Mouse (Mus musculus): ENCODE results near the gene Arsb.

Arsb gene

DNA sequence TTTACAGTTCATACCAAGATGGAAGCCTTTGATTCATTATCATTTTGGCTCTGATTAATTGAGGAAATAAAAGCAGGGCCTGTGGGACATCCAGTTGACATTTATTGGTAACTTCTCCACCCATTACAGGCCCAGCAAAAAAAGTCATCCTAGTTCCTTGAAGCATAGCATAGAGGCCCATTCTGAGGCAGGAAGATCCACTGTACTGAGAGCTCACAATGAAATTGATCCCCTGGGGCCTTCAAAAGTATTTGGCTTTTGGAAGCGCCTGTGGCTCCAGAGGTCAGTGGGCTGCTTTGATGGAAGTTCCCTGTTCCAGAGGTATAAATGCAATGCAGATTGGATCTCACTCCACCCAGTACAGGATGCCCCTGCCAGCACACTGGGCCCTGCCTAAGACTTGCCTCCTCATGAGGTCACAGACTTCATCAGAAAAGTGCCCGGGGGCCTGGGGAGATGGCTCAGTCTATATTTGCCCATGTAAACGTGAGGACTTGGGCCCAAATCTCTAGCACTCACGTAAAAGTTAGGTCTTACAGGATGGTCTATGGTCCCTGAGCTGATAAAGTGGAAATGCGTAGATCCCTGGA is 141.0 kb downstream of the Arsb start:
- TF ChIP-seq GATA4 (IDR thresholded peaks at IDR 0.05; ENCODE audit: insufficient replicate concordance, low read length), result no peak

DNA sequence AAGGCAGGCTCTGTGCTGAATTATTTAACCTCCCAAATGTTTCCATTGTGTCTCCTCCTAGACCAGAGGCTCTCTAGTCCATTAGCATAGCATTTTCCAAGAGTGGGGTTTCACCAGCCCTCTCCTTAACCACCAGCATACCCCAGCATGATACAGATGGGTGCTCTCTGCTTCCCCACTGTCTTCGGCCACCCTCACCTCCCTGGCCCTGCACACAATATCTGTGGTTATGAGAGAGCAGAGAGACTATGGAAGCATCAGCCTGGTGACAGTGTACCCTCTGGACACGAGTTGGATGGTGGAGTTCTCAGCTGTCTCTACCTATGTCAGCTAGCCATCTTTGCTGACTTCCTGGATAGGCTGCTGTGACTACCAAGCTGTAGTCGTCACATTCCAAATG is 142.8 kb downstream of the Arsb start:
- TF ChIP-seq GATA4 (IDR thresholded peaks at IDR 0.05; ENCODE audit: insufficient replicate concordance, low read length), result no peak

DNA sequence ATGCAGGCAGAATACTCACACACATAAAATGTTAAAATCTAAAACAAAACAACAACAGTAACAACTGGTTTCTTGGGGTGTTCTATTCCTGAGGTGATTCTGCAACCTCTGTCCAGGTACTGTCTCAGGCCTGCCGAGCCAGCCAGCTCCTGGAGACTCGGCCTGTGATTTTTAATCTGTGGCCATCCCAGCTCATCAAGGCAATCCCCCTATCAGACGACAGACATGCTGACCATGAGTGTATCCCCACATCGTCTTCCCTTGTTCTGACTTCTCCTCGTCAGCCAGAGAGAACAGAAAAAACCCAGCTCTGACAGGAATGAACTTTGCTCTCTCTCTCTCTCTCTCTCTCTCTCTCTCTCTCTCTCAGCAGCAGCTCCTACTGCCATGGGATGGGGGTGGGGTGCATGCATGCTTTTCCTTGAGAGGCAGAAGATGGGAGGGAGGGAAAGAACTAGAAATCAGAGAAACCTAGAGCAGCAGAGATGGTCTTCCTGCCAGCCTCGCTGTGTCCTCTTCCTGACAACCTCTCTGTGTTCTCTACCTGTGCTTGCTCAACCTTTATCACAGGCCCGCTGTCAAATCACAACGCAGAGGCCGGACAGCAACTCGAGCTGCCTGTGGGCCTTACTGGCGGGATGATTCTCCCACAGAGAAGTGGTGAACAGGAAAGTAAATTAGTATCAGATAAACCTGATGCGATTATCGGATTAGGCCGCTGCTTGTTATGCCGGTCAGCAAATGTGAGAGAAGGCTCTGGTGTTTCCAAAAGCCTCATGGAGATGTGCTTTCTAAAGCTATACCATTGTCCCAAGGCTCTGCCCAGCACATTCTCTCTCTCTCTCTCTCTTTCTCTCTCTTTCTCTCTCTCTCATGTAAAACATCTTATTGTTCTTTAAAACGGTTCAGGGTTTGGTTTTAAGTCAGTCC is 144.5 kb downstream of the Arsb start:
- no peak for TF ChIP-seq GATA4 (IDR thresholded peaks at IDR 0.05; ENCODE audit: insufficient replicate concordance, low read length)

DNA sequence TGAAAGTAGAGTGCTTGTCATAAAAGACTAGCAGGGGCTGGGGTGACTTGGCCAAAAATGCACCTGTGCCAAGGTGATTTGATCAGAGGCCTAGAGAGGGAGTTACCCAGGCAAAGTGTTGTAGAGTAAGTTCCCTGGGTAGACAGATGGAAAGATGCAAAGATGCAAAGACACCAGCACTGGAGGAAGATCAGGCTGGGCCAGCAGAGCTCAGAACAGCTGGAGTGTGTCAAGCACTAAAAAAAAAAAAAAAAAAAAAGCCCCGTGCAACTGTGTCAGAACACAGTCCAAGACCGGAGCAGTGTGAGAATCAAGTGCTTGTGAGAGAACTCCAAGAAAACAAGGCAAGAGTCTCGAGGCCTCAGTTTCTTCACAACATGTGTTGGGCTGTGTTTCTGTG is 148.1 kb downstream of the Arsb start:
- no peak for TF ChIP-seq GATA4 (IDR thresholded peaks at IDR 0.05; ENCODE audit: insufficient replicate concordance, low read length)

DNA sequence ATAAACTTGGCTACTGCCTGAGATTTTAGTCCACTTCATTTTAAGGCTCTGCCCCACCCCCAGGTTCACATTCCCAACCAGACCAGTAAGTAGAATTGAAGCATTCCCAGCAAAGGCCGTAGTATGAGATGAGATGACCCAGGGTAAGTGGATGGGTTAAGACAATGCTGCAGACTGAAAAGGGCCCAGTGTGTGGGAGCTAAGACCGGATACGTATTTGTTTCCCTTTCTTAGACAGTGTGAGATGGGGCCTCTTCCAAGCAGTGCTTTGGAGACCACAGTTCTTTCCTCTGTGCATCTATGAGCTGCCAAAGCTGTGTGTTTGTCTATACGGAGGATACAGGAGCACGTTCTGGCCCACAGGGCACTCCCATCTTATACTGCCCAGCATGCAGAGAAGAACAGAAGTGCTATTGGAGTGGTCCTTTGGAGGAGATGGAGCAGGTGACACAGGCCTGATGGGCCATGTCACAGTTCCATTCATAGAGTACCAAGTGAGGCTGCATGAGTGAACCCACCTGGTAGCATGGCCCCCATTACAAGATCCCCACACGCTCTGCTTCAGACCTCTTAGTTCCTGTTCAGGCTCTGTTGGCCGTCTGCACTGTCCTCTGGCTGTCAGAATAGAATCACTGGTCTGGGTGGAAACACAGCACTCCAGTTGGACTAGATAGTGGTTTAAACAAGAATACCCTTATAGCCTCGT is 148.8 kb downstream of the Arsb start:
- TF ChIP-seq GATA4 (IDR thresholded peaks at IDR 0.05; ENCODE audit: insufficient replicate concordance, low read length), result no peak

DNA sequence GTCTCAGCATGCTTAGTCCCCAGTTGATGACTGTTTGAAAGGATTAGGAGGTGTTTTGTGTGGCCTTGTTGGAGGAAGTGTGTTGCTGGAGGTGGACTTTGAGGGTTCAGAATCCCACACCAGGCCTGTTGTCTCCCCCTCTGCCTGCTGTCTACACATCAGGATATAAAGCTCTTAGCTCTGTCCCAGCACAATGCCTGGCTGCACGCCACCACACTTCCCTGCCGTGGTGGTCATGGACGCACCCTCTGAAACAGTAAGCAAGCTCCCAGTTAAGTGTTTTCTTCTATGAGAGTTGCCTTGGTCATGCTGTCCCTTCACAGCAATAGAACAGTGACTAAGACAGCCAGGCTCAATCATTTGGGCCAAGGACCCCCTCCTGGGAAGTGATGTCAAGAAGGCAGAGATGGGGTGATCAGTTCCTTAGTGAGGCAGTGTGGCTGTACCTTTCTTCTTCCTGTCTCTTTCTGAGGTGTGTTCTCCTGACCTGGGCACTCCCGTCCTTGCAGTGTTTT is 149.4 kb downstream of the Arsb start:
- TF ChIP-seq GATA4 (IDR thresholded peaks at IDR 0.05; ENCODE audit: insufficient replicate concordance, low read length), result no peak

DNA sequence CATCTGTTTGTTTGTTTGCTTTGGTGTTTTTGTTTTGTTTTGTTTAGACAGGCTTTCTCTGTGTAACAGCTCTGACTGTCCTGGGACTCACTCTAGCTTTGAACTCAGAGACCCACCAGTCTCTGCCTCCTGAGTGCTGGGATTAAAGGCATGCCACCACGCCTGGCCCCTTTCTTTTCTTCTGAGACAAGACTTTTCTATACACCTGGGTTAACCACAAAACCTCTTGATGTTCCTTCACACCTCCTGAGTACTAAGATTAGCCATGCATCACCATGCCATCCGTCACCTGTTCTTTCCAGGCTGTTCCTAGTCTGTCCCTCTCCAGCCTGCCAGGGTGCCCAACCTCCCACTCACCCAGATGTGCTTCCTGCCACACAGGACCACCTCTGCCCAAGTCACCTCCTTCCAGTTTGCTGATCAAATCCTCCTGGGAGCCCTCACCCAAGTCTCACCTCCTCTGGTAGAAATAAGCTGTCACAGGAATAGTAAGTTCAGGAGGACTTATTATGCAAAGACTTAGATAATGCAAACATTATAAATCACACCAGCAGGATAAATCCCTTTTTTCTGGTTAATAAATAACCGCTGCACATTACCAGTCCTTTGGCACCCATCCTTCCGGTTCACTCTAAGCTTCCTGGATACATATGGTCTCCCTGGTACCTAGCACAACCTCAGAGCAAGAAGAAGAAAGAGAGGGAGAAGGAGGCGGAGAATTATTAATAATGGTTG is 150.6 kb downstream of the Arsb start:
- TF ChIP-seq GATA4 (IDR thresholded peaks at IDR 0.05; ENCODE audit: insufficient replicate concordance, low read length), result no peak

DNA sequence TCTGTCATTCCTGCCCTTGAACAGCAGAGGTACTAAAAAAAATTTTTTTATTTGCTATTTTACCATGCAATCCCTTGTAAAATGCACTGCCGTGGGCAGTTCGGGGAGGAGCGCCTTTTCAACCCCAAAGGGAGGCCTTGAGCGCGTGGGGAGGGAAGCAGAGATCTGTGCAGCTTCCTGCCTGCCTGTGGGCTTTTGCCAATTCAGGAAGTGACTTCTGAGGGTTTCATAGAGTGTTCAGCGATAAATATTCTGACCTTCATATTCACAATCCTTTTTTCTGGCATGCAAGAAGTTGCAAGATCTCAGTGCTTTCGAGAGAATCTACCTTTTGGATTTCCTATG is 151.1 kb downstream of the Arsb start:
- no peak for TF ChIP-seq GATA4 (IDR thresholded peaks at IDR 0.05; ENCODE audit: insufficient replicate concordance, low read length)

DNA sequence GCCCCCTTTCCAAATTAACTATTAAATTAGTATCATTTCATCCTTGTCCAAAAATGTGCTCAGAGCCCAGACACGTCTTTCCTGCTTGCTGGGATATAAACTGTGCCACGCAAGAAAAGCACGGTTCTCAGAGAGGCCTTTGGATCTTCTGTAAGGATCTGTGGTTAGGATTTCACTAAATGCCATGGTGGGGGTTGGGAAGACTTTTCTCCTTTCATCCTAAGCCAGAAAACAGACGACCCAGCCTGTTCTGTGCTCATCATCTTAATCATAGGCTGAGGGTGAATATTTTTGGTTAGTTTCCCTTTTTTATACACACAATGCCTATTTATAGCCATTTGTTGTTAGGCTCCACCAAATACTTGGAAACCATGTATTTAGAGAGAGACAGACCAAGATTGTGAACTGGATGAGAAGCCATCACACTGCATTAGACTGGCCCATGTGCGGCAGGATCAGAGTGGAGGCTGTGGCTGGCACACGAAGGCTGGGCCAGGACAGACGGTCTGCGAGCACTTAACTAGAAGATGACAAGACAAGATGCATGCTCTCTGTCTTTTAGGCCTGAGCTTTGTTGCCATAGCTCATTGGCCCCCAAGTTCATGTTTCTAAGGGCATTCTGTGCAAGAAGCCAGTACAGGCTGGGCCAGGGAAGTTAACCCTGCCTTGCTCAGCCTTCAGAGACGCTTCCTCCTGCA is 153.5 kb downstream of the Arsb start:
- TF ChIP-seq GATA4 (IDR thresholded peaks at IDR 0.05; ENCODE audit: insufficient replicate concordance, low read length), result no peak

DNA sequence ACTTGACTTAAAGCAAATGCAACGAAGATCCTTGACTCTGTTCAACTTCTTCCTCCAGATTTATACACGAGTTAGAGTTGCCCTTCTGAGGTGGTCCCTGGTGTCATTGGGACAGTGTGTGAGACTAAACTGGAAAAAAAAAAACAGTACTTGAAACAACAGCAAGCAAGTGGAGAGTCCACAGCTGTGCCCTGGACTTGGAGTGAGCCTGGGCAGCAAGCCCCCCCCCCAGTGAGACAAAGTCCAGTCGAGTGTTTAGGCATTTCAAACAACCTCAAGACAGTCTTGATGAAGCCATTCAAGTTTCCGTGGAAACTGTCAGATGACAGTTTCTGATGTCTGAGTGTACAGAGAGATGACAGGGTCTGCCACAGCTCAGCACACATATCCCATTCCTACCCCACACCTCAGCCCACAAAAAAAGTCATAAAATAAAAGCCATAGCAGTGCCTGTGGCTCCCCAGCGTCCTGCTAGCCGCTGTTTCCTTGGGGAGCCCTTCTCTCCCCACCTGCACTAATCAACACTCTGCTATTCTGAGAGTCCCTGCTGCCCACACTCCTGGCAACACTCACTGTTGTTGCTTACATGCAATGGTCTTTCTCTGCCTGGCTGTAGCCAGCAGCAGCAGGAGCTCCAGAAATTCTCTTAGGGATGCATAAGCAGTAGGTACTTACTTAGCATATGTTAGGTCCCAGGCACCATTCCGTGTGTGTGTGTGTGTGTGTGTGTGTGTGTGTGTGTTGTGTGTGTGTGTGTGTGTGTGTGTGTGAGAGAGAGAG is 159.3 kb downstream of the Arsb start:
- no peak for TF ChIP-seq GATA4 (IDR thresholded peaks at IDR 0.05; ENCODE audit: insufficient replicate concordance, low read length)

DNA sequence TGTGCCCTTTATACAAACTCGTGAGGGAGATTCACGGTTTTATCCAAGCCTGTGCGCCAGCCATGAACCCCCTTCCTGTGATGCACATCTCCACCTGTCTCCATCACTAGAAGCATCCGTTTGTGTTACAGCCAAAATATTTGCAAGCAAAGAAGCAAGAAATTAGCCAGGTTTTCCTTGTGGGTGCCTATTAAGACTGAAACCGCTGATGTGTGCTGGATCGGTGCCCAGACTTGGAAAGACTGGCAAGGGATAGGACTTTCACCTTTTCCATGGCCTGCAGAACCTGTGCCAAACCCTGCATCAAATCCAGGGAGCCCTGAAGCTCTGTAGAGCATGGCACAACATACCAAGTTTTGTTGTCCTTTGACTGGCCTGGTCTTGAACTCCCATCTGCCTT is 165.0 kb downstream of the Arsb start:
- TF ChIP-seq GATA4 (IDR thresholded peaks at IDR 0.05; ENCODE audit: insufficient replicate concordance, low read length), result no peak

DNA sequence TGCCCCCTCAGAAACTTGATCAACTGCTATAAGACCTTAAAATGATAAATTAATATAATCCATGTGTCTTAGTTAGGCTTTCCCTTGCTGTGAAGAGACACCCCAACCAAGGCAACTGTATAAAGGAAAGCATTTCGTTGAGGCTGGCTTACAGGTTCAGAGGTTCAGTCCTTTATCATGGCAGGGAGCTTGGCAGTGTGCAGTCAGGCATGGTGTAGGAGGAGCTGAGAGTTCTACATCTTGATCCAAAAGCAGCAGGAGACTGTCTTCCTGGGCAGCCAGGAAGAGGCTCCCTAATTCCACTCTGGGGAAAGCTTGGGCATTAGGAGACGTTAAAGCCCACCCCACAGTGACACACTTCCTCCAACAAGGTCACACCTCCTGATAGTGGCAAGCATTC is 166.7 kb downstream of the Arsb start:
- no peak for TF ChIP-seq GATA4 (IDR thresholded peaks at IDR 0.05; ENCODE audit: insufficient replicate concordance, low read length)

DNA sequence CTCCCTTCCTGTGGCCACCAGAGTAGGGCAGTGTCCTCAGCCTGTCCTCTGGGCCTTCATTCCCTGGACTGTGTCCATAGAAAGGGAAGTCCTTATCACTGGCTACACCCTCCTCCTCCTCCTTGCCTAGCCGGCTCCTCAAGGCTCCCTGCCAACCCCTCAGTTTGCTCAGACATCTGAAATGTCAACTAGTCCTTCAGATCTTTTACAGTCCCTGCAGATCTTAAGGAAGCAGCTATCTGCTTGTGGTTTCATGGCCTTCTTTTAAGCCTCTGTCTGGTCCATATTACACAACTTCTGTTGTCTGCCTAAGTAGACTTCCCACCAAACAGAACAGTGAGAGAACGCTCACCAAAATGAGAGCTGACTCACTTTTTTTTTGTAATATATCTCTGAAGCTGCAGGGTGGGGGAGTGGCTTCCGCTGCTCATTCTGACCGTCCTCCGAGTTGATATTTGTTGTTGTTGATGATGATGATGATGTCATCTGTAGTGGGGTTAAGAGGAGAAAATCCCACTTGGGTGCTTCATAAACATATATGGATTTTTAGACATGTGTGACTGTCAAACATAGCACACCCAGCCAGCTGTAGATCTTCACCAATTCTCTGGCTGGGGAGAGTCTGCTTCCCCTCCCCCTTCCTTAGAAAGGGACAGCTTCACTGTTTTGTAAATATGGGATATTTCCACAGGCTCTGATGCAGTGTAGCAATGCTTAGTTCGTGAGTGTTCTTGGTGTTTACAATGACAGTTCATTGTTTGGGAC is 168.1 kb downstream of the Arsb start:
- peak; percentile 66; the same call in 1 of the 2 replicates for TF ChIP-seq GATA4 (IDR thresholded peaks at IDR 0.05; ENCODE audit: insufficient replicate concordance, low read length)

Data from liver, adult (tissue).